Mouse (Mus musculus): ENCODE results near the gene Fam43a.

DNA sequence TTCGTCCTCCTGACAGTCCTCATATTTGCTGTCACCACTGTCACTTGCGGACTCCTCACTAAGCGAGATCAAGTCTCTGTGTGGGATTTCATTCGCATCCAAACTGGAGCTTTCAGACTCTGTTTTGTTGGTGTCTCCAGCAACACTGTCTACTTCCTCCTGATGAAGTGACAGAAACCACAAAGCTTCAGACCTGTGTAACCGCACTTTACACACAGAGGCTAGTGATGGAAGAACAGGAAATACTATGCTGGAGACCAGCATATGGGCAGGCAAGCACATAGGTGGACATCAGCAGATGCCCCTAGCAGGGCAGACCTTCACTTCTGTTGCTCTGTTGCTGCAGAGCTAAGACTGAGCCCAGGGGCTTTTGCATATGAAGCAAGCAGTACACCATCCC is 28.1 kb upstream of the Fam43a start:
- TF ChIP-seq CTCF (IDR thresholded peaks at IDR 0.05; ENCODE audit: insufficient read depth, low read length) (no peak), POLR2A (IDR thresholded peaks at IDR 0.05; ENCODE audit: borderline replicate concordance, extremely low read depth, low read depth, low read length) (no peak)
